Mouse (Mus musculus) G1E (cell line): ENCODE results near the gene Tas2r125.

Experiments
- CTCF ChIP-seq: IDR thresholded peaks from 2 replicates; pipeline ENCODE4 v1.5.1; 2012; ENCODE audit warnings: low read depth, low read length, inconsistent platforms, mixed read lengths
- POLR2AphosphoS5 ChIP-seq: IDR thresholded peaks from 2 replicates; pipeline ENCODE4 v1.6.1; 2012; ENCODE audit warnings: low read depth, low read length, inconsistent platforms; ENCODE audit not compliant: insufficient replicate concordance
- TAL1 ChIP-seq: conservative IDR thresholded peaks from 2 replicates; pipeline ENCODE4 v1.6.1; 2012; ENCODE audit warnings: low read depth, low read length, inconsistent platforms, mixed read lengths

- TF ChIP-seq CTCF (no peak), TAL1 (no peak), POLR2AphosphoS5 (no peak)
Observed at GRCm38 (mm10) chr6:132867708-132868107, 41.7 kb upstream of the Tas2r125 start, which contains the start of gene Tas2r110.
